Mouse (Mus musculus) kidney, postnatal 10 days (tissue): Measurements from ENCODE around the gene Gkn2.

ENCODE experiments used
- DNase-seq: peaks from one replicate; pipeline ENCODE4 v3.0.0; 2021; ENCODE audit warnings: mixed read lengths

Gkn2 gene

DNA sequence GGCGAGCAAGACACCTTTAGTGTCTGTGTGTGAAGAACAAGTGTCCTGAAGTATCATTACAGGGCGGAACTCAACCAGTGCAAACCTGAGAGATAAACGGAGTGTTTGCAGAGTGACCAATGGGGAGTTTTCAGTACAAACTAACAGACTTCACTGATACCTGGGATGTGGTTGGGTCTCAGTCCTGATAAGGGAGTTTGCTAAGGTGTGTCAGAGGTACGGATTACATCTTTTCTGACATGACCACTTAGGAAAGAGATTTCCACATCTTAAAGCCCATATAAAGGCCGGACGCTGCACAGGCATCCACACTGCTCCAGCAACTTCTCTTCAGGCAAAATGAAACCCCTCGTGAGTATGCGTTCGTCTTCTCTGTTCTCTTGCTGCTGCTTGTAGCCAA lies at the start of gene Gkn2:
Gene Gkn2 (plus strand): TSS at position 301 of the 400 bp plus-strand sequence.
- no peak for DNase-seq

DNA sequence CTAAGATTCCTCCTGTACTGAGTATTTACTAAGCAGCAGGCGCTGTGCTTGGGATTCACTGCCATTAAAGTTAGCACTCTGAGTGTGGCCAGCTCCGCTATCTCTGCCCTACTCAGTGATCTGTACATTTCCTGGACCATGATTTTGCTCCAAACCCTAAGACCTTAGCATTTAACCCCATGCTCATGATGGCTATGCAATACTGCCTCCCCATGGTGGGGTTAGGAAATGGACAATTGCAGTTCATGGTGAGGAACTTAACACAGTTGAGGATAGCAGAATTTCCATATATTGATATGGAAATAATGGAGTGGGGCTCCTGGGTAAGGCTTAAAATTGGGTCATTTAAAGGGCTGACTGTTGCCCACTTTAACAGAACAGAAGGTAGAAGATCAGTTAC lies 49.8 kb upstream of the Gkn2 start:
- DNase-seq = peak; percentile 63

DNA sequence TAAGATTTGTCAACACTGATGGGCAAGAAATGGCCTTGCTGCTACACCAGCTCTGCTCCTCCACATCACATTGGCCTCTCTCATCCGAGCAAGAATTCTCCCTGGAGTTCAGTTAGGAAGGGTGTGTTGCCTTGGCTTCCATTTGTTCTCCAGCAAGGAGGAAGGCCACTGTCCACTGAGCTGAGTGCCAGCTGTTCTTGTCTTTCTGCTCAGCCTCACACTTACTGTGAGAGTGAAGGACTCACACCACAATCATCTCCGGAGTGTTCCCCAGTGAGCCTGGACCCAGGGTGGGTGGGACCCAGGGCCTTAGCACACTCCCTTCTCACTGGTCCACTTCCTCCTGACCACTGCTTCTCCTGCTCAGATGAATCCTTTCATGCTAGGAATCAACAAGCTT lies 46.2 kb upstream of the Gkn2 start:
- no peak for DNase-seq

DNA sequence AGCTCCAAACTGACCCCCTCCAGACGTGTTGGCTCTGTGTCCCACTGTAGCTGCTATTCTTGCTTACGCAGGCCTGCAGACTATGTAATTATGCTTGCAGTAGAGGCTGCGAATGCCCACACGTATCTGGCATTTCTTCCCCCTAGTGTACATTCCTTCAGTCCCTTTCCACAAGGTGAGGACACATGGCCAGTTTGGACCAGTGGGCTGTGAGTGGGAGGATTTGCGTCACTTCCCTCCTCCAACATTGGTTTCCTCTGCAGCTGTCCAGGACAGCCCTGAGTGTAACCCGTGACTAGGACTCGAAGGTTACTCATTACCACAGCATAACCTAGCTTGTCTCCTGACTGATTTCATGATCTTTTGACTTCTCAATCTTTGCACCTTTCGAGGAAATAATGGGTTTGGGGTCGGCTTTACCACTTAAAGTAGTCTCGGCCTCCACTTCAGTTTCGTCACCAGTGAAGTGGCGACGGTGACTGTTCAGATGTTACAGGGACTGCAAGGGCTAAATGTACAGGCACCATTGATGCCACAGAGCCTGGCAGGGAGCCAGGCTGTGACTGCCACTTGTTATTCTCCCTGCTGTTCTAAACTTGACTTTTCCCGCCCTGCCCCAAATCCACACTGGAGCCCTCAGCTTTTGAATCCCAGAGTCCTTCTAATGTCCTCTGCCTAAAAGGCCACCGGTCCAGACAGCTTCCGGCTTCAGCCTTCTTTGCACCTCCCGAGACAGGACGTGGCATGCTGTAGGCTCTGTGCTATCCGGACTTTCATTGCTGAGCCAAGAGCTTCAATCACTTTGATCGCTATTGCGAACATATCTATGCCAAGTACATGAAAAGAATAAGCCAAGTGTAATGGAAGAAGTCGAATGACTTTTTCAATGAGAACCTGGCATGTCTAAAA lies 44.6 kb upstream of the Gkn2 start:
- peak; percentile 41 for DNase-seq

DNA sequence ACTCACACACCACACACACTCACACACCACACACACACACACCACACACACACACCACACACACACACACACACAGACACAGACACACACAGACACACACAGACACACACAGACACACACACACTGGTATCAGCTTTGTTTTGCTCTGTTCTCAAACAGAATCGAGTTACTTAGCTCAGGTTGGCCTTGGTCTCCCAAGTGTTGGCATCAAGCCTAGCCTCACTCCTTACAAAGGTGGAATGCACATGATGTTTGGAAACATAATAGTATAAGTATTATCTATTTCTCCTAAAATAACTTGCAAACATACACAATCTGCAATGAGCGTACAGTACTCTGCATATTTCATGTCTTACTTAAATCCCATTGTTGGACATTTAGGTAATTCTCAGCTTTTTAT lies 40.8 kb upstream of the Gkn2 start:
- DNase-seq = no peak

DNA sequence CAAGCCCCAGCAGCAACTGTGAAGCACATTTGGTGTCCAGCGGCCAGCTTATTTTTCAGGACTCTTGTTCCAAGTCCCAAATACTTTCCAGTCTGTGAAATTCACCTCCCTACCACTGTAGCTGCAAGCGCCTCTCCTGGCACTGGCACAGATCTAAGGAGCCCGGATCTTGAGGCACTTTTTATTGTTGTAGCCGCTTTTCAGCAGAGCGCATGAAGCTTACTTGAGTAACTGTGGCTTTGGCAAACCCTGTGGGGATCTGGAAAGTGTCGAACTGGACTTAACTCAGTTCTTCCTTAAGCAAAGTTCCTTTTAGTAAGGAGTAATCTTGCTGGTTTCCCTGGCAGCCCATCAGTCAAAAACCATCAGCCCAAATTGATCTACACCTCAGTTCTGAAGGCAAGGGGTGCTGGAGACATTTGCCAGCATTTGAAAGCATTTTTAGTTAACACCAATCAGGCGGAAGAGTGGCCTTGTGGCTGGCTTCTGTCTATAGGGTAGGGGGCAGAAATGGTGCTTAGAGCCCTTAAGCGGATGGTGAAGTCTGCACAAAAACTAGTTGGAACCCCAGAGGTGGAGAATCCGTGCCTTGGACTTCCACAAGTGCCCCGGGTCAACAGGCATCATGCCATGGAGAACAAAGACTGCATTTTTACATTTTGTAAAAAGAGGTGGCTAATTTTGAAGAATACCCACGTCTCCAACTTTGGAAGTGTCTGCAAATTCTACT lies 38.6 kb upstream of the Gkn2 start:
- DNase-seq = peak; percentile 39

DNA sequence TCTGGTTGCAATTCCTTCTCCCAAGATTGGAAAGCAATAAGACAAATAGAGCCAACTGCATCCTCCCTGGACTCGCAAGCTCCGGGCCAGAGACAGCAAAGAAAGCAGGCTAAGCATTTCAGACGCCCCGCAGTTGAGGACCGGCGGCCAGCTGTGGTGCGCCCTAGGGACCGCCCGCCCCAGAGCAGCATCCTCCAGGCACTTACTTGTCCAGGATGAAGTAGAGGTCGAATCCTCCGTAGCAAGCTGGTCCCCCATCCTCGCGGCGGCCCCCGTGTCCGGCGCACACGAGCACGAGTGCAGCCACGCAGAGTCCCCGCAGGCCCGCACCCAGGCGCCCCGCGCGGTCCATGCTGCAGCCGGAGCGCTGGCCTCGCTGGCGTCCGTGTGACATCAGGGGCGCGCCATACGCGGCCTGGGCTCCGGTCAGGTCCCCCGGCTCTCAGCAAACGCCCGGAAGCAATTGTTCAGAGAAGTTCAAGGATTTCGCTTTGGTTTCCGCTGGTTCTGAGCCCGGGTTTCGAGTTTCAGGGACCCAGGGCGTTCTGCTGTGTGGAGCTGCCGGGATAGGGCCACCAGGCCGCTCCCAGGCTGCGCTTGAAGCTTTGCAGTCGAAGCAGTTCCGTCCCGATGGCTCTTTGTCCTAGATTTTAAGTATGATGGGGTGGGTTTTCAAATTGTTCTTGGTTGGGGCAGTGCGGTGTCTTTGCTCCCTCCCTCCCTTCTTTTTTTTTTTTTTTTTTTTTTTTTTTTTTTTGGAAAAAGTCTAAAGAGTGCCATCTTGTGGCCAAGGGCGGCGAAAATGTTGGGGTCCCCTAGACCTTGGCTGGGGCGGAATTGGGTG lies 37.8 kb upstream of the Gkn2 start, which contains the start of gene Antxr1:
Gene Antxr1 (minus strand): TSS at position 731 of the 844 bp plus-strand sequence.
- peak; percentile 70 for DNase-seq

DNA sequence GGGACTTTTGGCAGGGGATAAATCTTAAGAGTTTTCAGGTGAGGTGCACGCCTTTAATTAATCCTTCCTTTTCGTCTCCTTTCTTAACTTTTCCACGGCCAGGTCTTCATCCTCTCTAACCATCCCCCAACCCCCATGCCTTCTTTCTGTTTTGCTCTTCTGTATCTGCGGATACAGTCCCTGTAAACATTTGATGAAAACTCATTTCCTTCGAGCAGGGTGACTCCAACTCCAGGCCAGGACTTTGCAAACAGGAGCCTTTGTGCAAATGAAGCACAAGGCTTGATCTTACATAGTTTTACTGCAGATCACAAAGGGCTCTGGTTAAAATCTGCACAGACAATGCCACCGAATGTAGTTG lies 37.2 kb upstream of the Gkn2 start:
- DNase-seq = no peak

DNA sequence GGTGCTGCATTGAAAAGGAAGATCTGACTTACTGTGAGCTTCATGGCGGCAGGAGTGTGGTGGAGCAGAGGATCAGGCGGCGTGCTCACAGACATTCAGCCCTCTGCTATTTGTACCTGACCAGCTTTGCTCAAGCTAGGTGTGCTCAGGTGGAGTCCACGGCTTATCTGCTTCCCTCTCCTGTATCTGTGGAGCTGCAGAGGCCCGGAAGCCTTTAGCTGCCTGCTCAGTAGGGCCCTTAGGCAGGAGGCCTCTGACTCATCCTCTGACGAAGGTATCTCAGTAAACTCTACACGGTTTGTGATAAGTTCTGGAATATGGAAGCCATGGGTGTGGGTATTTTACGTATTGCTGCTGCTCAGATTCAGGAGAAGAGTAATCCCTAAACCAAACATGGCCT lies 22.3 kb upstream of the Gkn2 start, which contains the start of gene Gkn1:
Gene Gkn1 (minus strand): TSS at position 114 of the 400 bp plus-strand sequence.
- DNase-seq = no peak

DNA sequence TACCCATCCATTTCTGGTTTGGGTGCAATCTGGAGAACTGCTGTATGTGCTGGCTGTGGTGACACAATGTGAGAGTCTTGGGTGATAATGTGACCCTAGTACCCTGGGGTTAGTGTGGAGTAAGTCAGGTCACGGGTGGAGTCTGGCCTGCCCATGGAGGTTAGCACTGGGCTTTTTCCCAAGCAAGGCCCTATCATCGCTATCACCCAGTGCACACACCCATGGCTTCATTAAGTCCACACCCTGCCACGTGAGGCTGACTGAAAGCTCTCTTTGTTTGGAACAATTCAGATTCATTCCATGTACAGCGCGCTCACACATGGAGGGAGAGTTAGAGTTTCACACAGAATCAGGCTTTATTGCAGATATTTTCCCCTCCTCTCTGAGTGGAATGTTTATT lies 18.7 kb upstream of the Gkn2 start:
- DNase-seq = no peak

DNA sequence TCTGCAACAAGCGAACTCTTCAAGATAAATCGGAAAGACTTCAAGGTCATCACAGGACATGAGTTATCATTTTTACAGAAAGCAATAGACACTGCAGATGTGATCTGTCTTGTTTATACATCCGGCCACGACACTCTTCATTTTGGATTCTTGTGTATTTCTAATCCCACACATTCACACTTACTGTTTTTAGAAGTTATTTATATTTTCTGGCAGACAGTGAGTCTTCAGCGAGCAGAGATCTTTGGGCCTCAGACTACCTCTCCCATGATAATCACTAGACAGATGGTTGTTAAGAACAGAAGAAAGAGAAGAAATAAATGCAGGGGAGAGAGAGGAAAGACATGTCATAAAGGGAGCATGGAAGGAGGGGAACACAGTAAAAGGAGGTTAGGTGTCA lies 3.9 kb upstream of the Gkn2 start:
- DNase-seq = no peak

DNA sequence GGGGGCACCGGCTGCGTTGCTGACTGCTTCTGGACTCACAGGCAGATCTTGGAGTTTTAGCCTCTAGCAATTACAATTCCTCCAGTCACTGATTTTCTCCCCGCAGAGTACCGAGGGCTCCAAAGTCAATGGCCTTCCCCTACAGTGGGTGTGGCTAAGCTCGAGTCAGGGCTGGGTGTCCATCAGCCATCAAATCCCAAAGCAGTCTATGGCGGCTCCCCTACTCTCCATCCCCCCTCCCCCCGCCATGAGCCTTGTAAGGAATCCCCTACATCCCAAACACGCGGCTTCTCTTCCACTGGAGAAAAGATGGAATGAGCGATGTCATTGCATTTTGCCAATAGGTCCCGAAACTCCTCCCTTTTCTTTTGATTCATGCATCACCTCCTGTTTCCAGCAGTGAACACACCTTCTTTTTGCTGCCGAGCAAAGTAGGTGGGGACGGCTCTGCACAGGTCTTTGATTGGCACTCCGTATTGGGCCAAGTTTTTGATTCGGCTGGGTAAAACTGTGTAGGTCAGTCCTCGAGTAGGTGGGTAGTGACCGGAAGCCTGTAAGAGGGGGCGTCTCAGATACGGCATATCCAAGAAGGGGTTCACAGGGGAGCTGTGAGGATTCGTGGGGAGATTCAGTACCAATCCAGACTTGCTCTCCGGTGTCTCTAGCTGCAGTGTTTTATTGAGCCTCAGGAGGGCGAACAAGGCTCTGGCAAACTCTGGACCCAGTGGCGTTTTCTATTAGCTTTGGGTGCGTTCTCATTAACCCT lies 11.0 kb downstream of the Gkn2 start:
- peak; percentile 50 for DNase-seq

DNA sequence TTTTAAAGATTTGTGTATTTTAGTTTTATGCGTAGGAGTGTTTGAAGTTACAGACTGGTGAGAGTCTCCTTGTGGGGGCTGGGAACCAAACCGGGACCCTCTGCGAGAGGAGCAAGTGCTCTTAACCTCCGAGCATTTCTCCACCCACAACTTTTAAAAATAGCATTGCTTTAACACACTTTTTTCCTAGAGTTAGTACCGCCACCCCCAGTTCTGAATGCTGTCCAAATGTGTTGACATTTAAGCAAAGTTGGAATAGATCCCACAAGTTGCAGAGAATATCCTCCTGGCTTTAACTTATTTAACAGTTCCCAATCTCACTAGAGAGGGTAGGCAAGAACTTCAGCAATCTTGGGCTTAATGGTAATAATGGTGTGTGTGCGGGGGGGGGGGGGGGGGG lies 11.6 kb downstream of the Gkn2 start:
- no peak for DNase-seq

DNA sequence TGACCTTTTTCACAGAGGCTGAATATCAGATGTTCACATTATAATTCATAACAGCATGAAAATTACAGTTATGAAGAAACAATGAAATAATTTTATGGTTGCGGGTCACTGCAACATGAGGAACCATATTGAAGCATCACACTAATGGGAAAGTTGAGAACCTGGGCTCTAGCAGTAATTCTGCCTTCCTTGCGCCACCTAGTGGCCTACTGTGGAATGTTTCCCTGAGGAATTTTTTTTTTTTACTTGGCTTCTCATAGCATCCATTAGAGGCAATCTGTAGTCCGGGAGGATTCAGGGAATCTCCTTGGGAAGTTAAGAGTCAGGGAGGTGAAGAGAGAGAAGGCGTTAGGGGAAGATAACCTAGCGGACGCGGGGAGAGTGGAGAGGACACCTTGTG lies 13.0 kb downstream of the Gkn2 start:
- DNase-seq = peak; percentile 81

DNA sequence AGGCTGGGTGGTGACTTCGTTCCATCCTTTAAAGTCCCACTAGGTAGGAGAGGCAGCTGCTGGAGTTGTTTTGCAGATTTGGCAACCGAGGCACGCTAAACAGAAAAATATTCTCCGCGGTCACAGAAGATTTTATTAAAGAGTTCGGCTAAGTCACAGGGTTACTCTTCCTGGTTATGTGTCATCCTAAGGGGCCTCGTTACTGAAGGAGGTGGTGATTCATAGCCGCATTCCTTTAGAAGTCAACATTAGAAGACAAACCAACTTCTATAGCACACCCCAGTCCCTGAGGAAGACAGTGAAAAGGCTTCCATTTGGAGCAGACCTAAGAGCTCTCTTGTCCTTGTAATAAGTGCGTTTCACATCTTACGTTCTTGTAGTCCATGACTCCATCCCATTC lies 13.5 kb downstream of the Gkn2 start:
- no peak for DNase-seq

DNA sequence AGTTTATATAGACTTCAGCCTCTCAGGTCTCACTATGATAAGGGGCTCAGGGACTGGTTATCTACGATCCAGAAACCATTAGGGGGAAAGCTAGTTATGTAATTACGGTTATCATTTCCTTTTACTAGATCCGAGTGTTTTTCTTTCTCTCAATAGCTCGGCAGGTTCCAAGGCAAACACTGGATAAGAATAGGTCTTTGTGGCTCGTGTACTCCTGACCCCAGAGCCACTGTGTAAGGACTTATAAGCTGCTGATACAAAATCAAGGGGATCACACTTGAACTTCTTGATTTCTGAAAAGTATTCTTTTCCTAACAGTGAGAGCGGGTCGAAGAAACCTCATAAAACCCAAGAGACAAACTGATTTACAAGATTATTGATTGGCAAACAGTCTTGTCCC lies 15.7 kb downstream of the Gkn2 start, which contains the start of gene Gkn3:
Gene Gkn3 (minus strand): TSS at position 59 of the 400 bp plus-strand sequence.
- no peak for DNase-seq

DNA sequence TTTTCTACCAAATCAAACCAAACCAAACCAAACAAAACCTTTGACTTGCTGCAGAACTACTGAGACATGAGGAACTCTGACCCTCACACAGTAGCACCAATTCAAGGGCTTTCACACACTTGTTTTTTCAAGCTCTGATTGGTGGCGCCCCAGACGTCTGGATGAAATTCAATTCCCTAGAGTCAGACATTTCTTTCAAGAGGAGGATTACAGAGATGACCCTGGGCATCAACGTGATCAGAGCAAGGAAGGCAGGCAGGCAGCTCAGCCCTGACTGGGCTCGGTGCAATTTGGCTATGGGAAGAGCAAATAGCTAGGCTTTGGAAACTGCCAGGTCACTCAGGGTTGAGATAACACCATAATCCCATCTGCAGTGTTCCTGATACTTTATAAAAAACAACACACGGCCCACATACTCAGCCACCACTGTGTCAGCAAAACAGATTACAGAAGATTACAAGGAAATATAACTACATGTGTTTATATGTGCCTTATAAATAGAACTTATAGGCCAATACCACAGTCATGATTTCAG lies 16.4 kb downstream of the Gkn2 start:
- DNase-seq = no peak

DNA sequence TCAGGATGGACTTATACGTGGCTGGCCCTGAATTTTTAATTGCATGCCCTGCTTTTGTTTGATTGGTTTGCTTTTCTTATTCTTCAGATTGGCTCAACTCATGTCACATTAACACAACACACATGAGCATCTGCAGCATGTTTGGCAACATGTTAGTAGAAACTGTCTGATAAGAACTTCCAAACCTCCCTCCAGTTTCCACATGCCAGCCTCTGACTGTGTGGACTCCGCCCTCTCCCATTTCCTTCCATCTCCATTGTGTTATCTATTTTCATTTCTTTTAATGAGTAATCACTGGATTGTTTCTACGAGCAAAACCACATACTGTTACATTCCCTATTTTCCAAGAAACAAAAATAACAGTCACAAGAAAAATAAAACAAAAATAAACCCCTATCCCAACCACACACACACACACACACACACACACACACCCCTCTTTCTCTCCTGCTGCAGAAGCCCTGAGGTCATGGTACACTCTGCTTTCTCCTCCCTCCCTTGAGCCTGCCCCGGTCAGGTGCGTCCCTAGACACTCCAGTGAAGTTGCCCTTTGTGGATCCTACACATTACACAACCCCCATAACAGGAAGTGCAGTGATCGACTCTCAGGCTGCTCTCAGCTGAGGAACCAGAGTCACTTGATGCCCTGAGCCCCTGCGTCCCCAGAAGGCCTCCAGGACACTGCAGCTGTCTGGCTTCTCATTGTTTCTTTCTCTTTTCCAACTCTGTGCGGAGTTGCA lies 20.5 kb downstream of the Gkn2 start:
- DNase-seq = peak; percentile 35

DNA sequence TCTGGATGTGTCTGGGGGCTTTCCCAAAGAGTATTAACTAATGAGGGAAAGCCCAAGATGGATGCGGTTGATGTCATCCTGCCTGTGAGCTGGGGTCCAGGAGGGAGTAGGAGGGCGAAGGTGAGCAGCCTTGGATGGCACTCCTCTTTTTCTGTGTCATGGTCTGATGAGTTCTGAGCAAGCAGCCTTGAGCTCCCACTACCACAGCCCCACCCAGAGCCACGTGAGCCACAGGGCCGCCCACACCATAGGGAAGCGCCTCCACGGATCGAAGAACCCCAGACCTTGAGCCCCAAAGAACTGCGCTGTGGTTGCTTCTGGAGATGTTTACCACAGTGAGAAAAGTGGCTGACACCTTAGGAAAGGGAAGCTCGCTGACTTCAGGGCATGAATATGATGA lies 21.6 kb downstream of the Gkn2 start:
- peak; percentile 53 for DNase-seq

DNA sequence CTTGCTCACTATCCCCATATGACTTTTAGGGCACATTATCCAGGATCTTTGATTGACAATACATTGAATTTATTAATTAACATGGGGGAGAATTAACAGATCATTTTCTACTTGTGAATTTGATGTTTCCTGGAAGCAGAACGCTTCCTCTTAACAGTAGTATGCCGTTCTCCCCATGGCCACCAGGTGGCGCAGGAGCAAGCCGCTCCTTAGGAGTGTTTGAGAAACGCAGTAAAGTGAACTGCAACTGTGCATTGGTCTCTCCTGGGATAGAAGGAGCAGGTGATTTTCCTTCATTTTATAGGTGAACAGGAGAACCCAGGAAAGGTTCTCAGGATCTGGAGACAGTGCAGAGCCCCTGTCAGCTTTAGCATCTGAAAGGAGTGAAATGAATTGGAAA lies 26.0 kb downstream of the Gkn2 start:
- peak; percentile 89 for DNase-seq

DNA sequence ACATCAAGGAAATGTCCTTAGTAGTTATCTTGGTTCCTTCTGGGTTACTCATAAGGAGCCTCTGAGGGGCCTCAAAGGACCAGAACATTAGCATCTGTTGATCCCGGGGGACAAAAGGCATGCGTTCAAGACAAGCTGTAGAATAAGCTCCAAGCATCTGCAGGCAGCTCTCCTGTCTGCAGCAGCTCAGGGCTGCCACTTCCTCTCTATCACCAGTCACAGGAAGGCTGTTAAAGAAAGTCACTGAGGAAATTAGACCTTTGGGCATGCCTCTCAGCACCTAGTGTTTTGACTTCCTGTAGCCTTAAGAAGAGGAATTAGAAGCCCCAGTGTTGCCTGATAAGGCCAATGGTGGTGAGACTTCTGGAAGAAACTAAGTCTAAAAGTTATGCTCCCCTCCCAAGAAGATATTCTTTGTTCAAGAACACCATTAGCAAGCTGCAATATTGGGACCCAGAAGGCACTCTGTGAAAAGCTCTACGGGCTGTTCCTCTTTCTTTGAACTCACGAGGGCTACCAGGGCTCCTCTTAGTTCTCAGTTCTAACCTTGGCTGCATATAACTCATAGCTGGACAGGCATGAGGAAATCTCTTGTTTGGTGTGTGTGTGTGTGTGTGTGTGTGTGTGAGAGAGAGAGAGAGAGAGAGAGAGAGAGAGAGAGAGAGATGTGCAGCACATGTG lies 26.9 kb downstream of the Gkn2 start:
- no peak for DNase-seq
